Mouse (Mus musculus) thymus, adult 2 months (tissue): ENCODE measurements around the gene 1110032F04Rik.
"Not testable (repeated sequence)": the region's sequence is repeated elsewhere in the genome, so short reads cannot be mapped to it uniquely, and the experiment has no call there.

ENCODE experiments used
- CTCF ChIP-seq: fragments of 200-500 bp; IDR thresholded peaks from 2 replicates; pipeline ENCODE4 v1.5.1; 2012; ENCODE audit warnings: mild to moderate bottlenecking, control low read depth, low read length, moderate library complexity, borderline replicate concordance; ENCODE audit not compliant: control insufficient read depth, poor library complexity, insufficient read depth; ENCODE audit errors: extremely low read depth
- POLR2A ChIP-seq: fragments of 200-500 bp; IDR thresholded peaks from 2 replicates; pipeline ENCODE4 v1.6.1; 2012; ENCODE audit warnings: mild to moderate bottlenecking, low read length, control low read depth, moderate library complexity; ENCODE audit not compliant: control insufficient read depth, poor library complexity, insufficient read depth; ENCODE audit errors: extremely low read depth

- not testable (repeated sequence) for TF ChIP-seq CTCF, POLR2A
Measured at GRCm38 (mm10) chr3:68902636-68903035, 33.2 kb downstream of the 1110032F04Rik start.
